Mouse (Mus musculus) cortical plate, adult 2 months (tissue): ENCODE data around the gene Ddx54. TPM values are rescaled to one million over a fixed set of nuclear protein-coding genes. Genes with fewer than 3 reads are reported as not detected.

Experiments used
- H3K27ac ChIP-seq: fragments of 200-500 bp; 2 replicates; pipeline ENCODE4 v1.5.1; 2012; ENCODE audit warnings: low read length, control low read depth, inconsistent platforms; ENCODE audit not compliant: insufficient read depth
- H3K4me1 ChIP-seq: fragments of 200-500 bp; 2 replicates; pipeline ENCODE4 v1.6.1; 2011; ENCODE audit warnings: low read length; ENCODE audit not compliant: control insufficient read depth, insufficient read depth
- H3K4me3 ChIP-seq: fragments of 200-500 bp; 2 replicates; pipeline ENCODE4 v1.5.1; 2011; ENCODE audit warnings: mild to moderate bottlenecking, low read length, control low read depth; ENCODE audit not compliant: insufficient read depth
- CTCF ChIP-seq: fragments of 200-500 bp; IDR thresholded peaks from 2 replicates; pipeline ENCODE4 v1.5.1; 2011; ENCODE audit warnings: mild to moderate bottlenecking, control low read depth, low read length; ENCODE audit not compliant: insufficient read depth; ENCODE audit errors: extremely low read depth
- POLR2A ChIP-seq: fragments of 200-500 bp; IDR thresholded peaks from 2 replicates; pipeline ENCODE4 v1.6.1; 2011; ENCODE audit warnings: mild to moderate bottlenecking, low read length, control low read depth; ENCODE audit not compliant: insufficient read depth; ENCODE audit errors: extremely low read depth
- polyA plus RNA-seq: library from polyadenylated mRNA; depleted of rRNA; stranded (reverse); fragments of >200 nt; gene quantifications from 2 replicates; pipeline ENCODE4 v1.2.3, GENCODE M21; 2012

Ddx54 gene
- polyA plus RNA-seq, 1 experiment, result 31.0 TPM

DNA sequence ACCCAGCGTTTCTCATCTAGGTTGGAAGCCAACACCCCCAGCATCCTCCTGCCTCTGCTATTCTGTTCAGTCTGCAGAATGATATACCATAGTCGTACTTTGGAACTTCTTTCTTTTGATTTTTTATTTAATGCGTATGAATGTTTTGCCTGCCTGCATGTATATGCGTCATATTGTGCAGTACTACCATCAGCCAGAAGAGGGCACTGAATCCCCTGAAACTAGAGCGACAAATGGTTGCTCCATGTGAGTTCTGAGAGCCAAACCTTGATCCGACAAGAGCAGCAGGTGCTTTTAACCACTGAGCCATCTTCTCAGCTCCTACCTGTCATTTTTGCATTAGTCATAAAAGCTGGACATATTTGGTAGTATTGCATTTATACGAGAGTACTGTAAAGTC lies 20.4 kb upstream of the Ddx54 start:
- Histone ChIP-seq H3K4me3 (no peak overlapping the region), H3K4me1 (no peaks in the 10 kb centered on the region), H3K27ac (no peak overlapping the region)
- TF ChIP-seq POLR2A, result no peak
- 0 out of 2 replicates have a peak, but pooled peaks have one; percentile 9 for TF ChIP-seq CTCF

DNA sequence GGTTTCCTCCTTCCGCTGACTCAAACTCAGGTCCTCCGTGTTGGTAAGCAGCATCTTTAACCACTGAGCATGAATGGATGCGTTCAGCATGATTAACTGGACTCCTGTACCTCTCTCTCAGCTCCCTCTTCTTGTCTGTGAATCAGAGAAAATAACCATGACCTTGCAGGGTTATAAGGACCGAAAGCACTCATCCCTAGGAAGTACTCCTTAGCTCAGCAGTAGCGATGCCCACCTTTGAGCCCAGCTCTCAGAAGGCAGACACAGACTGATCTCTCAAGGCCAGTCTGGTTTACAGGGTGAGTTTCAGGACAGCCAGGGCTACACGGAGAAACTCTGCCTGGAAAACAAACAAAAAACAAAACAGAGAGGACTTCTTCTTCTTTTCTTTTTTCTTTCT lies 18.1 kb upstream of the Ddx54 start:
- Histone ChIP-seq H3K4me3 (no peak overlapping the region), H3K27ac (no peak overlapping the region), H3K4me1 (no peaks in the 10 kb centered on the region)
- TF ChIP-seq POLR2A (no peak), CTCF (no peak)

DNA sequence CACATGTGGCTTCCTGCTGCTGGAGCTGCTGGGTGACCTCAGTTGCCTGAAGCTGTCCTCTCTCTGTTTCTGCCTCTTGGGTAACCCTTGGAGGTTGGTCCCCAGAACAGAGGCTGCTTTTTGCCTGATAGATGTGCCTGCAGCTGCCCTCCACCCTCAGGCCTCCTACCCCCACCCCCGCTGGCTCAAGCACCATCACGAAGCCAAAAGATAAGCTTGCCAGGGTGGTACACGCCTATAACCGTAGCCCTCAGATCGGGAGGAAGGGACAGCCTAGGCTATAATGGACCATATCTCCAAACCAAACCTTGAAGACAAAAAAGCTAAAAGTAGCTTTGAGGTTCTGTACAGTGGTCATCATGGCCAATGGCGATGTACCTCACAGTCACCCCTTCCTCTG lies 12.9 kb upstream of the Ddx54 start:
- H3K4me1 ChIP-seq, result no peaks in the 10 kb centered on the region
- TF ChIP-seq POLR2A (no peak), CTCF (no peak)
- H3K27ac ChIP-seq, result no peak overlapping the region
- H3K4me3 ChIP-seq, result no peak overlapping the region

DNA sequence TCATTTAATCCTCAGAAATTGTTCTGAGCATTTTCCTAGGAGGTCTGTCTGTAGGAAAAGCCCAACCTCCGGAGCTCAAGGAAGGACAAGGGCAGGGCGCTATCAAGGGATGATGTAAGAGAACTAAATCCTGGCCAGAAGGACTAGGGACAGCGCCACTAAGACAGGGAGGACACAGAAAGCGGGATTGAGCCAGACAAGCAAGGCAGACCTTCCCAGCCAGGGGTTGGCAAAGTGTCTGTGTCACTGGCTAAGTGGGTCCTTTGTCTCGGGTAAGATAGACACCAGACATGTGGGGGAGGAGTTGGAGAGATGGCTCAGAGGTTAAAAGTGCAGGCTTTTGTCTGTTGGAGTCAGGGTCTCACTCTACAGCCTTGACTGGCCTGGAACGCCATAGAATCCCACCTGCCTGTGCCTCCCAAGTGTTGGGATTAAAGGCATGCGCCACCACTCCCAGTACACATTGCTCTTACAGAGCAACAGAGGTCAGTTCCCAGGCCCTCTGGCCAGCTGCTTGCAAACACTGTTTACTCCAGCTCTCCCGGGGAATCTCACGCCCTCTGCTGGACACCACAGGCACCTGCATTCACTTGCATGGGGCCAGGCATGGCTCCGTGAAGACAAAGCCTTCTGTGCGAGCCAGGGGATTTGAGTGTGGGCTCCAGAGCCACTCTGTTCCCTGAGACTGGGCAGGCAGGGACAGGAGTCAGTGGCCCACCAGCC lies 11.4 kb upstream of the Ddx54 start:
- peak; percentile 32; the same call in 1 of the 2 replicates for TF ChIP-seq CTCF
- no peak for TF ChIP-seq POLR2A
- no peaks in the 10 kb centered on the region for H3K4me1 ChIP-seq
- no peak overlapping the region for H3K27ac ChIP-seq
- H3K4me3 ChIP-seq, result no peak overlapping the region

DNA sequence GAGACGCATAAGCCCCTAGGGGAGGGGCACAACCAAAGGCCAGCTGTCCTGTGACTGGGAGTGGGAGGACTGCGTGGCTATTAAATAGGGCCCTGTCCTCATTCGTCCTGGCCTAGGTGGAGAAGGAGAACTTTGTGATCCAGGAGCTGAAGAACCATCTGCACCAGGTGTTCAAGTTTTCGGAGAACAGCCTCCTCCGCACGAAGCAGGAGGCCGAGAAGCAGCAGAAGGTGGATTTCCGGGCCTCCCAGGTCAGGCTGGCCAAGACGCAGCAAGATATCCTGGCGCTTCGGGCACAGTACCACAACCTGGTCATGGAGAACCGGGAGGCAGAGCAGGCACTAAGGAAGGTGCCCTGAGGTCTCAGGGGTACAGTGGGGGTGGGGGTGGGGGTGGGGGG lies 10.3 kb upstream of the Ddx54 start:
- Histone ChIP-seq H3K4me1 (no peaks in the 10 kb centered on the region), H3K4me3 (no peak overlapping the region), H3K27ac (no peak overlapping the region)
- TF ChIP-seq POLR2A, result no peak
- no peak for TF ChIP-seq CTCF

DNA sequence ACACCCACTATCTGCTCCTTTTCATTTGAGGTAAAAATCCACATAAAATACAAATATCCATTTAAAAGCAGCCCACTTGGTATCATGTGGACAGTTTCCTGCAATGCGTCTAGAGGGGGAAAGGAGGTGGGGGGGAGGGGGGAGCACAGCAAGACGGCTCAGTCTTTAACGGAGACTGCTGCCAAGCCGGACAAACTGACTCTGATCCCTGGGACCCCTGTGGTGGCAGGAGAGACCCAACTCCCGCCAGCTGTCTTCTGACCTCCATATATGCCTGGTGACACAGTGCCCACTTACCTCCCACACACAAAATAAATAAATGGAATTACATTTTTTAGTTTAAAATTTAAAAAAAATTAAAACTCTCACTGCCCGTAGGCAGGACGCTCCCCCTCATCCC lies 9.0 kb upstream of the Ddx54 start:
- H3K4me3 ChIP-seq, result no peak overlapping the region
- no peak overlapping the region for H3K27ac ChIP-seq
- H3K4me1 ChIP-seq, result no peaks in the 10 kb centered on the region
- TF ChIP-seq CTCF, result no peak
- TF ChIP-seq POLR2A, result no peak

DNA sequence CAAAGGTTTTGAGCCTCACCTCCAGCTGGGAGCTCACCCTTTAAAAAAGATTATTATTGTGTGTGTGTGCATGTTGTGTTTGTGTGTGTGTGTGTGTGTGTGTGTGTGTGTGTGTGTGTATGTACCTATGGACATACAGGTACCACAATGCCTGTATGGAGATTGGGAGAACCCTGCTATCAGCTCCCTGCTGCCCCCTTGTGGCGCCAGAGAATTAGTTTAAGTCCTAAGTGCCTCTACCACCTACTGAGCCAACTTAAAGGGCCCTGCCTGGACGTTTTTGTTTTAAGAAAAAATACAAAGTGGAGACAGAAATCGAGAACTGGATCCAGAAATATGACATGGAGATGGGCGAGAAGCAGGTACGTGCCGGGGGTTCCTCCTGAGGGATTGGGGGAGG lies 7.7 kb upstream of the Ddx54 start:
- H3K4me1 ChIP-seq, result no peaks in the 10 kb centered on the region
- no peak for TF ChIP-seq POLR2A
- peak; percentile 79 for TF ChIP-seq CTCF
- no peak overlapping the region for H3K27ac ChIP-seq
- peak overlapping the region; percentile 34 for H3K4me3 ChIP-seq

DNA sequence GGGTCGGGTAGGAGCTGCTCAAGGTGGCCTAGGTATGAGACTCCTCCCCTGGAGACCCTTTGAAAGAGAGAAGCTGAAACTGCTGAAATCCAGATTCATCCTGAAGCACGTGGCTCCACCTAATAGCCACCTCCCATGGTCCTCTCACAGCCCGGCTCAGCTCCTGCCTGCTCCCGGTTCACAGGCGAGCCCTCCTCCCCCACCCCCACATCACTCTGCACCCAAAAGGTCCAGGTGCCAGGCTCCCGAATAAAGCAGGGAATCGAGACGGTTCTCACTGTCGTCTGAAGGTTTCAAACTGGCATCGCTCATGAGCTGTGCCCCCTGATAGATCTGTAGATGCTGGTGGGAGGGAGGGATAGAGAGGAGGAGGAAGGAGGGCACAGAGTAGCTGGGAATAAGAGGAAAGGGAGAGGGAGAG lies 7.3 kb upstream of the Ddx54 start:
- TF ChIP-seq CTCF (no peak), POLR2A (no peak)
- Histone ChIP-seq H3K4me3 (peak overlapping the region; percentile 34), H3K27ac (no peak overlapping the region), H3K4me1 (no peaks in the 10 kb centered on the region)

DNA sequence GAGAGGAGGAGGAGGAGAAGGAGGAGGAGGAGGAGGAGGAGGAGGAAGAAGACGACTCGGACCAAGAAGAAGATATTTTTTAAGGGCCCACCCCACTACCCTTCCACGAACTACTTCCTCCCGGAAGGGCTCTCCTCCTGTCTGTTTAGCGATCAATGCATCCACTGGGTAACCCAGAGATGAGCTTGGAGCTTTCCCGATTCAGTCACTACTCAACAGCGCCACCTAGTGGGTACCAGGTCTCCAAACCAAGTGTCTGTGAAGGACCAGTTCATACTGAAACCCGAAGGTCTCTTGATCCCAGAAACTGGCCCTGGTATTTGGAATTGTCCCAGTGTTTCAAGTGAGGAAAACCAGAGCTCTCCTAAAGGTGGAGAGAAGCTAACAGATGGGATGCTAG lies 6.9 kb upstream of the Ddx54 start:
- H3K4me1 ChIP-seq, result no peaks in the 10 kb centered on the region
- peak; percentile 54 for TF ChIP-seq POLR2A
- peak; percentile 94 for TF ChIP-seq CTCF
- peak overlapping the region; percentile 34; the same call in 1 of the 2 replicates for H3K4me3 ChIP-seq
- H3K27ac ChIP-seq, result no peak overlapping the region

DNA sequence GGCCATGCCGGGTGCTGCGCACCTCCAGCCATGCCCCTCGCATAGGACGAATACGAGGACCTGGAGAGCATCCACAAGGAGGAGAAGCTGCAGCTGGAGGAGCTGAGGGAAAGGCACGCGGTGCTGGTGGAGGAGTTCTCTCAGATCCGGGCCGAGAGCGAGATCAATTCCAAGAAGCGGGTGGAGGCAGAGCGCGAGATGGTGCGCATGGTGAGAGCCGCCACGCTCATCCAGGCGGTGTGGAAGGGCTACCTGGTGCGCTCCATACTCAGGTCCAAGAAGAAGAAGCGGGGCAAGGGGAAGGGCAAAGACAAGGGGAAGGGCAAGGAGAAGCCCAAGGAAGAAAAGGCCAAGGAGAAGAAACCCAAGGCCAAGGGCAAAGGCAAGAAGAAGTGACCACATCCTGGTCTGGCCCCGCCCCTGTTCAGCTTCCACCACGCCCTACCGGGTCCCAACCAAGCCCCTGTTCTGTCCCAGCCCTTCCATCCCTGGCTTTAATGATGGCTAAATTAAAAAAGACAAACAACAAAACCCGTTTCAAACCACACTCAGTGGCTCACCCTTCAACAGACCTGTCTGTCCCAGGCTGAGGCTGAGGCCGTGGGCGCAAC lies 5.8 kb upstream of the Ddx54 start:
- Histone ChIP-seq H3K27ac (no peak overlapping the region), H3K4me1 (peaks cover 2% of the 10 kb centered on the region; the same call in 1 of the 2 replicates), H3K4me3 (no peak overlapping the region)
- TF ChIP-seq CTCF (no peak), POLR2A (no peak)
